Mouse (Mus musculus): Measurements from ENCODE around the gene Myf6.

Myf6 gene

GRCm38 (mm10) chr10:107494568-107494967 lies at the start of gene Myf6:
TSS of gene Myf6 (minus strand) at chr10:107494737.
- no peak for DNase-seq (ENCODE audit: low read depth, low spot score)

- peak; percentile 19 for DNase-seq (ENCODE audit: low read depth, low spot score)
Observed at GRCm38 (mm10) chr10:107543026-107543425, 48.5 kb upstream of the Myf6 start.

GRCm38 (mm10) chr10:107528758-107529157 lies 34.2 kb upstream of the Myf6 start:
- DNase-seq (ENCODE audit: low read depth, low spot score), result no peak

GRCm38 (mm10) chr10:107519216-107519615 lies 24.7 kb upstream of the Myf6 start:
- DNase-seq (ENCODE audit: low read depth, low spot score), result peak; percentile 4

GRCm38 (mm10) chr10:107516641-107517040 lies 22.1 kb upstream of the Myf6 start:
- no peak for DNase-seq (ENCODE audit: low read depth, low spot score)

GRCm38 (mm10) chr10:107514735-107515134 lies 20.2 kb upstream of the Myf6 start:
- DNase-seq (ENCODE audit: low read depth, low spot score), result no peak

- DNase-seq (ENCODE audit: low read depth, low spot score), result no peak
Observed at GRCm38 (mm10) chr10:107506397-107506796, 11.9 kb upstream of the Myf6 start.

- peak; percentile 16 for DNase-seq (ENCODE audit: low read depth, low spot score)
Observed at GRCm38 (mm10) chr10:107503430-107503829, 8.9 kb upstream of the Myf6 start.

- peak; percentile 20 for DNase-seq (ENCODE audit: low read depth, low spot score)
Observed at GRCm38 (mm10) chr10:107502193-107502592, 7.7 kb upstream of the Myf6 start.

- DNase-seq (ENCODE audit: low read depth, low spot score), result no peak
Observed at GRCm38 (mm10) chr10:107499656-107500055, 5.1 kb upstream of the Myf6 start.

- DNase-seq (ENCODE audit: low read depth, low spot score), result no peak
Observed at GRCm38 (mm10) chr10:107496402-107496801, 1.9 kb upstream of the Myf6 start.

- DNase-seq (ENCODE audit: low read depth, low spot score), result no peak
Observed at GRCm38 (mm10) chr10:107493580-107494474, 710 bp downstream of the Myf6 start.

- no peak for DNase-seq (ENCODE audit: low read depth, low spot score)
Observed at GRCm38 (mm10) chr10:107492867-107493579, 1.5 kb downstream of the Myf6 start.

- DNase-seq (ENCODE audit: low read depth, low spot score), result no peak
Observed at GRCm38 (mm10) chr10:107488654-107489315, 5.8 kb downstream of the Myf6 start.

GRCm38 (mm10) chr10:107486770-107487169 lies 7.8 kb downstream of the Myf6 start:
- DNase-seq (ENCODE audit: low read depth, low spot score), result no peak

GRCm38 (mm10) chr10:107485870-107486269 lies 8.7 kb downstream of the Myf6 start, which contains the start of gene Myf5:
TSS of gene Myf5 (minus strand) at chr10:107486134.
- DNase-seq (ENCODE audit: low read depth, low spot score), result no peak

- DNase-seq (ENCODE audit: low read depth, low spot score), result no peak
Observed at GRCm38 (mm10) chr10:107484050-107484449, 10.5 kb downstream of the Myf6 start.

GRCm38 (mm10) chr10:107473497-107473896 lies 21.0 kb downstream of the Myf6 start:
- DNase-seq (ENCODE audit: low read depth, low spot score), result peak; percentile 17

- no peak for DNase-seq (ENCODE audit: low read depth, low spot score)
Observed at GRCm38 (mm10) chr10:107471712-107472111, 22.8 kb downstream of the Myf6 start.

- peak; percentile 20 for DNase-seq (ENCODE audit: low read depth, low spot score)
Observed at GRCm38 (mm10) chr10:107467819-107468218, 26.7 kb downstream of the Myf6 start.

GRCm38 (mm10) chr10:107449496-107450330 lies 44.8 kb downstream of the Myf6 start:
- peak; percentile 94 for DNase-seq (ENCODE audit: low read depth, low spot score)

Data from 3T3-L1 (cell line).